Comparison of ENCODE assay signal across 9 mouse cellular contexts in the genomic region with DNA sequence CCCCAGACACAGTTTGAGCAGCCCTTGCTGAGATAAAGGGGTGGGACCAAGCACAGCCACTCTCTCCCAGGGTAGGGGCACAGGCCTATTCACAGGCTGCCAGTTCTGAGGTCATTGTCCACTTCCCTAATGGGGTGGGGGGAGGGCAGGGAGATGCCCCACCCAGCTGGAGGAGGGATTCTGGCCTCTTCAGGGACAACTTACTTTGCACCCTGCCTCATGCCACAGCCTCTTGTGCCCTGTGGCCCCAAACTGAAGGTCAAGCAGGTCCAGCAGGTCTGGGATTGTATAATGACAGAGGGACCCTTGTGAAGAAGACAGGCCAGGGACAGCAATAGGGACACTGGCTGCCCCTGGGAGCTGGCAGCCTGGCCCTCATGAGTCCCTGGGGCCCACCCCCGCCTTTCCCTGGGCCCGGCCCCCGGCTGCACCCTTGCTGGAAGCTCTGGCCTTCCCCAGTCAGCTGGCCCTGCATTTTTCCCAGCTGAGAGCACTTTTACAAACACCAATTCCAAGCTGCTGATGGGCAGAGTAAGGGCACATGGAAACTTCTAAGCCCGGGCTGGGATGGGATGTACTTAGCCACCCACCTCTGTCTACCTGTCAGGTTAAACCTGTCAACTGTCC. TPM values are rescaled to one million over a fixed set of nuclear protein-coding genes. Genes with fewer than 3 reads are reported as not detected.
DNase-seq lines count a peak whose midpoint lies in the region; ATAC-seq and TF ChIP-seq lines count a peak whose summit lies in the region.
"Had no signal": no experiment of that assay in that cellular context is flagged by ENCODE, and none has a peak within 500 bp of the region (broad histone marks: within the 10 kb centered on the region; RNA-seq: fewer than 3 reads in every experiment).

No protein-coding gene starts in this region.

- TF ChIP-seq CTCF in cerebellum, adult 2 months (IDR thresholded peaks at IDR 0.05; ENCODE audit: borderline replicate concordance, insufficient read depth, low read depth, low read length) = no peak

- H3K27me3 ChIP-seq in hindbrain, embryonic 10.5 days (ENCODE audit: insufficient read depth, poor library complexity, severe bottlenecking) = no peaks in the 10 kb centered on the region
- H3K27me3 ChIP-seq in hindbrain, embryonic 12.5 days = no peaks in the 10 kb centered on the region
- no peaks in the 10 kb centered on the region for H3K27me3 ChIP-seq in cerebellum, adult 2 months (ENCODE audit: control insufficient read depth, insufficient read depth, low read length)

- 0 out of 2 replicates have a peak, but pooled peaks cover 7% of the 10 kb centered on the region for H3K36me3 ChIP-seq in hindbrain, embryonic 10.5 days
- no peaks in the 10 kb centered on the region for H3K36me3 ChIP-seq in hindbrain, embryonic 12.5 days

- no peak overlapping the region for H3K9ac ChIP-seq in hindbrain, embryonic 12.5 days
- H3K9ac ChIP-seq: liver, embryonic 14.5 days had no signal

- H3K9me3 ChIP-seq in hindbrain, embryonic 10.5 days = no peaks in the 10 kb centered on the region
- H3K9me3 ChIP-seq in hindbrain, embryonic 12.5 days (replicated peaks) = no peaks in the 10 kb centered on the region

- no peak overlapping the region for H3K4me3 ChIP-seq in hindbrain, embryonic 10.5 days
- H3K4me3 ChIP-seq in hindbrain, embryonic 12.5 days = no peak overlapping the region
- no peak overlapping the region for H3K4me3 ChIP-seq in cerebellum, adult 2 months (replicated peaks; ENCODE audit: insufficient read depth, low read depth, low read length)

- 95% methylated on average over 4 of the region's 4 CpGs for WGBS in hindbrain, embryonic 10.5 days
- WGBS in hindbrain, embryonic 12.5 days = 74% methylated on average over 4 of the region's 4 CpGs
- WGBS in cerebellum, adult 2 months = 37% methylated on average over 4 of the region's 4 CpGs

- peak overlapping the region; percentile 19; the same call in 1 of the 2 replicates for H3K27ac ChIP-seq in hindbrain, embryonic 10.5 days
- no peak overlapping the region for H3K27ac ChIP-seq in hindbrain, embryonic 12.5 days
- H3K27ac ChIP-seq in cerebellum, adult 2 months (ENCODE audit: insufficient read depth, low read length) = no peak overlapping the region
- H3K27ac ChIP-seq: liver, embryonic 14.5 days had no signal

- no peak overlapping the region for H3K4me2 ChIP-seq in hindbrain, embryonic 12.5 days (replicated peaks)

- DNase-seq in hindbrain, embryonic 10.5 days (ENCODE audit: low spot score) = no peak
- DNase-seq in adrenal gland, postnatal 14 days = peak; percentile 77
- DNase-seq in kidney, adult 11 months = peak; percentile 84
- peak; percentile 53 for DNase-seq in lung, postnatal 14 days
- no peak for DNase-seq in cerebellum, adult 2 months
- DNase-seq in layer of hippocampus, postnatal 10 days (ENCODE audit: low spot score in 2 of 2) = no peak
- no peak for DNase-seq in left cerebral cortex, postnatal 4 days

- ATAC-seq in hindbrain, embryonic 12.5 days (ENCODE audit: low FRiP score) = no peak

- intact Hi-C loops in left cerebral cortex, postnatal 4 days (cut with DNase I) = no loop called here

- peaks cover 48% of the 10 kb centered on the region for H3K4me1 ChIP-seq in hindbrain, embryonic 10.5 days (replicated peaks)
- H3K4me1 ChIP-seq in hindbrain, embryonic 12.5 days = peaks cover 17% of the 10 kb centered on the region
- peaks cover 24% of the 10 kb centered on the region for H3K4me1 ChIP-seq in cerebellum, adult 2 months (ENCODE audit: control insufficient read depth, insufficient read depth, low read length)

- TF ChIP-seq POLR2A in cerebellum, adult 2 months (IDR thresholded peaks at IDR 0.05; ENCODE audit: borderline replicate concordance, insufficient read depth, low read length) = no peak

RNA-seq across cellular contexts. Expression of gene Lama5, which starts 11.2 kb away (rescaled TPM):
- polyA plus RNA-seq in hindbrain, embryonic 10.5 days (2016; fragmentation: Nextera tagmentation; extraction: Ambion mirVana) = 7.2 and 10.8 TPM in 2 replicates
- polyA plus RNA-seq in hindbrain, embryonic 12.5 days (2016; fragmentation: Nextera tagmentation; extraction: Ambion mirVana) = 5.8 and 8.7 TPM in 2 replicates
- 48.7 and 55.1 TPM in 2 replicates for total RNA-seq in adrenal gland, postnatal 14 days (2021)
- 6.4 and 7.0 TPM in 2 replicates for polyA plus RNA-seq in cerebellum, adult 2 months (2012; rRNA removed)
- 1 to 10 TPM; 8.1 to 9.6 TPM for total RNA-seq in layer of hippocampus, postnatal 10 days (2021)
- 1 to 10 TPM; 6.3 to 6.5 TPM for total RNA-seq in left cerebral cortex, postnatal 4 days (2021)

RNA-seq across cellular contexts. Expression of gene Rps21, which starts 42.7 kb away (rescaled TPM):
- polyA plus RNA-seq in hindbrain, embryonic 10.5 days (2016; fragmentation: Nextera tagmentation; extraction: Ambion mirVana) = 440 and 510 TPM in 2 replicates
- 393 and 423 TPM in 2 replicates for polyA plus RNA-seq in hindbrain, embryonic 12.5 days (2016; fragmentation: Nextera tagmentation; extraction: Ambion mirVana)
- 787 and 921 TPM in 2 replicates for total RNA-seq in adrenal gland, postnatal 14 days (2021)
- polyA plus RNA-seq in cerebellum, adult 2 months (2012; rRNA removed) = 1,729 and 1,776 TPM in 2 replicates
- total RNA-seq in layer of hippocampus, postnatal 10 days (2021) = 100 to 1,000 TPM; 654 to 715 TPM
- total RNA-seq in left cerebral cortex, postnatal 4 days (2021) = 100 to 1,000 TPM; 616 to 687 TPM

RNA-seq across cellular contexts. Expression of gene Adrm1, which starts 43.2 kb away (rescaled TPM):
- 278 and 297 TPM in 2 replicates for polyA plus RNA-seq in hindbrain, embryonic 10.5 days (2016; fragmentation: Nextera tagmentation; extraction: Ambion mirVana)
- 198 and 200 TPM in 2 replicates for polyA plus RNA-seq in hindbrain, embryonic 12.5 days (2016; fragmentation: Nextera tagmentation; extraction: Ambion mirVana)
- total RNA-seq in adrenal gland, postnatal 14 days (2021) = 126 and 130 TPM in 2 replicates
- 111 and 114 TPM in 2 replicates for polyA plus RNA-seq in cerebellum, adult 2 months (2012; rRNA removed)
- total RNA-seq in layer of hippocampus, postnatal 10 days (2021) = 100 to 1,000 TPM; 107 to 117 TPM
- 100 to 1,000 TPM; 117 to 118 TPM for total RNA-seq in left cerebral cortex, postnatal 4 days (2021)

RNA-seq across cellular contexts. Expression of gene Cables2, which starts 58.8 kb away (rescaled TPM):
- polyA plus RNA-seq in hindbrain, embryonic 10.5 days (2016; fragmentation: Nextera tagmentation; extraction: Ambion mirVana) = 12.6 and 16.0 TPM in 2 replicates
- polyA plus RNA-seq in hindbrain, embryonic 12.5 days (2016; fragmentation: Nextera tagmentation; extraction: Ambion mirVana) = 29.4 and 29.5 TPM in 2 replicates
- total RNA-seq in adrenal gland, postnatal 14 days (2021) = 17.8 and 18.4 TPM in 2 replicates
- polyA plus RNA-seq in cerebellum, adult 2 months (2012; rRNA removed) = 46.3 and 51.7 TPM in 2 replicates
- 10 to 100 TPM; 38.6 to 40.1 TPM for total RNA-seq in layer of hippocampus, postnatal 10 days (2021)
- 10 to 100 TPM; 47.2 to 48.6 TPM for total RNA-seq in left cerebral cortex, postnatal 4 days (2021)

Comparison
In these comparisons a context has a peak if more than half of its experiments do, and no peak if none do; other contexts are left out.
1. DNase-seq: peak in adrenal gland, postnatal 14 days (single experiment), kidney, adult 11 months (single experiment) and lung, postnatal 14 days (single experiment); none in hindbrain, embryonic 10.5 days (single experiment), cerebellum, adult 2 months (0 of 2), layer of hippocampus, postnatal 10 days (0 of 2) and left cerebral cortex, postnatal 4 days (single experiment).